Mouse (Mus musculus) E14TG2a.4 (cell line): ENCODE measurements around the gene Acad12.

Experiments used
- H3K27me3 ChIP-seq: 2 replicates; pipeline ENCODE4 v1.6.1; 2014; ENCODE audit warnings: low read length, control low read depth; ENCODE audit not compliant: insufficient read depth
- H3K36me3 ChIP-seq: 2 replicates; pipeline ENCODE4 v1.6.1; 2014; ENCODE audit warnings: low read length, control low read depth; ENCODE audit not compliant: insufficient read depth
- H3K4me1 ChIP-seq: replicated peaks from 2 replicates; pipeline ENCODE4 v1.6.1; 2014; ENCODE audit warnings: low read depth, low read length, control low read depth
- H3K4me3 ChIP-seq: replicated peaks from 2 replicates; pipeline ENCODE4 v1.5.1; 2014; ENCODE audit warnings: mild to moderate bottlenecking, low read length
- H3K9me3 ChIP-seq: 2 replicates; pipeline ENCODE4 v1.6.1; 2014; ENCODE audit warnings: low read length, control low read depth
- CTCF ChIP-seq: conservative IDR thresholded peaks from 2 replicates; pipeline ENCODE4 v1.5.1; 2014; ENCODE audit warnings: low read length
- NANOG ChIP-seq: IDR thresholded peaks from 2 replicates; pipeline ENCODE4 v1.6.1; 2014; ENCODE audit warnings: borderline replicate concordance, low read length, mixed read lengths
- POU5F1 ChIP-seq: IDR thresholded peaks from 2 replicates; pipeline ENCODE4 v1.6.1; 2014; ENCODE audit warnings: low read length, borderline replicate concordance

The Acad12 gene

GRCm38 (mm10) chr5:121618592-121619513 lies at the start of gene Acad12:
Gene Acad12 (minus strand): TSS chr5:121618938.
- Histone ChIP-seq H3K9me3 (no peaks in the 10 kb centered on the region), H3K36me3 (0 out of 2 replicates have a peak, but pooled peaks cover 9% of the 10 kb centered on the region), H3K4me3 (peak within 1 kb of the TSS; percentile 85), H3K27me3 (no peaks in the 10 kb centered on the region), H3K4me1 (peaks cover 19% of the 10 kb centered on the region)
- TF ChIP-seq NANOG, result no peak
- no peak for TF ChIP-seq CTCF
- TF ChIP-seq POU5F1, result no peak

- Histone ChIP-seq H3K4me1 (peaks cover 29% of the 10 kb centered on the region), H3K36me3 (peaks cover 61% of the 10 kb centered on the region), H3K9me3 (no peaks in the 10 kb centered on the region), H3K4me3 (no peak overlapping the region), H3K27me3 (no peaks in the 10 kb centered on the region)
- TF ChIP-seq NANOG, result no peak
- TF ChIP-seq CTCF, result no peak
These were observed 49.7 kb upstream of the Acad12 start for GRCm38 (mm10) chr5:121668411-121668810.

- no peaks in the 10 kb centered on the region for H3K9me3 ChIP-seq
- H3K27me3 ChIP-seq, result no peaks in the 10 kb centered on the region
- H3K4me3 ChIP-seq, result no peak overlapping the region
- no peak for TF ChIP-seq CTCF
- TF ChIP-seq NANOG, result no peak
- no peak for TF ChIP-seq POU5F1
- peaks cover 61% of the 10 kb centered on the region for H3K36me3 ChIP-seq
- H3K4me1 ChIP-seq, result peaks cover 34% of the 10 kb centered on the region
These were observed 48.3 kb upstream of the Acad12 start for GRCm38 (mm10) chr5:121667067-121667466.

GRCm38 (mm10) chr5:121664971-121665370 lies 46.2 kb upstream of the Acad12 start:
- TF ChIP-seq CTCF (no peak), NANOG (no peak), POU5F1 (no peak)

GRCm38 (mm10) chr5:121664078-121664477 lies 45.3 kb upstream of the Acad12 start:
- Histone ChIP-seq H3K4me3 (no peak overlapping the region), H3K4me1 (peaks cover 43% of the 10 kb centered on the region), H3K27me3 (no peaks in the 10 kb centered on the region), H3K9me3 (no peaks in the 10 kb centered on the region), H3K36me3 (peaks cover 58% of the 10 kb centered on the region)
- TF ChIP-seq POU5F1 (no peak), NANOG (no peak)

More at GRCm38 (mm10) chr5:121664971-121665370, 46.2 kb upstream of the Acad12 start:
- Histone ChIP-seq H3K4me1 (peaks cover 38% of the 10 kb centered on the region), H3K4me3 (no peak overlapping the region), H3K27me3 (no peaks in the 10 kb centered on the region), H3K9me3 (no peaks in the 10 kb centered on the region), H3K36me3 (peaks cover 58% of the 10 kb centered on the region)

- Histone ChIP-seq H3K36me3 (peaks cover 57% of the 10 kb centered on the region), H3K4me3 (no peak overlapping the region), H3K9me3 (no peaks in the 10 kb centered on the region), H3K4me1 (peaks cover 36% of the 10 kb centered on the region), H3K27me3 (no peaks in the 10 kb centered on the region)
- TF ChIP-seq CTCF (no peak), POU5F1 (no peak), NANOG (no peak)
These were observed 44.7 kb upstream of the Acad12 start for GRCm38 (mm10) chr5:121663456-121663855.

- no peak for TF ChIP-seq CTCF
- TF ChIP-seq NANOG, result no peak
- no peak for TF ChIP-seq POU5F1
These were observed 42.8 kb upstream of the Acad12 start for GRCm38 (mm10) chr5:121661494-121661893.

GRCm38 (mm10) chr5:121660897-121661254 lies 42.1 kb upstream of the Acad12 start:
- Histone ChIP-seq H3K4me1 (peaks cover 31% of the 10 kb centered on the region), H3K36me3 (peaks cover 35% of the 10 kb centered on the region), H3K9me3 (no peaks in the 10 kb centered on the region), H3K27me3 (no peaks in the 10 kb centered on the region), H3K4me3 (peak overlapping the region; percentile 96)
- TF ChIP-seq POU5F1, result no peak
- TF ChIP-seq NANOG, result no peak
- no peak for TF ChIP-seq CTCF

More at GRCm38 (mm10) chr5:121661494-121661893, 42.8 kb upstream of the Acad12 start:
- Histone ChIP-seq H3K4me3 (peak overlapping the region; percentile 96), H3K36me3 (peaks cover 41% of the 10 kb centered on the region), H3K27me3 (no peaks in the 10 kb centered on the region), H3K4me1 (peaks cover 31% of the 10 kb centered on the region), H3K9me3 (no peaks in the 10 kb centered on the region)
